ENCODE assay signal across 9 mouse cellular contexts in genomic region chr9:65844421-65845165, GRCm38 (mm10). TPM values are rescaled to one million over a fixed set of nuclear protein-coding genes. Genes with fewer than 3 reads are reported as not detected.
DNase-seq lines count a peak whose midpoint lies in the region; ATAC-seq and TF ChIP-seq lines count a peak whose summit lies in the region.
"Had no signal": no experiment of that assay in that cellular context is flagged by ENCODE, and none has a peak within 500 bp of the region (broad histone marks: within the 10 kb centered on the region; RNA-seq: fewer than 3 reads in every experiment).

No protein-coding gene starts in this region.

- peak; percentile 27; the same call in 1 of the 2 replicates for ATAC-seq in liver, postnatal 0 days

- TF ChIP-seq POLR2A in small intestine, adult 2 months (IDR thresholded peaks at IDR 0.05; ENCODE audit: low read depth, low read length) = no peak

- no peak overlapping the region for H3K9ac ChIP-seq in liver, postnatal 0 days (replicated peaks)

- TF ChIP-seq EP300 in liver, postnatal 0 days (IDR thresholded peaks at IDR 0.05; ENCODE audit: low read depth) = no peak

- 53% methylated on average over 7 of the region's 7 CpGs for WGBS in liver, postnatal 0 days (ENCODE audit: insufficient replicate concordance)
- WGBS in small intestine, adult 2 months = 28% methylated on average over 7 of the region's 7 CpGs

- peaks cover 12% of the 10 kb centered on the region for H3K4me1 ChIP-seq in liver, postnatal 0 days (ENCODE audit: insufficient read depth)
- peaks cover 5% of the 10 kb centered on the region; the same call in 1 of the 2 replicates for H3K4me1 ChIP-seq in small intestine, adult 2 months (ENCODE audit: control insufficient read depth, insufficient read depth, insufficient read length, low read length)

- peak; percentile 23 for DNase-seq in gastrocnemius, postnatal 10 days
- DNase-seq in gastrocnemius, adult 8-10 months (ENCODE audit: low spot score in 2 of 2) = no peak
- peak; percentile 28 for DNase-seq in right cerebral cortex, postnatal 4 days
- DNase-seq in right cerebral cortex, adult 18-20 months = no peak
- peak; percentile 67 for DNase-seq in liver, postnatal 0 days
- DNase-seq in c-Kit-positive CD71-positive TER-119-positive erythroid progenitor cells, embryonic 14.5 days (ENCODE audit: low spot score) = no peak
- no peak for DNase-seq in urinary bladder, postnatal 10 days (ENCODE audit: low spot score)

- 0 out of 2 replicates have a peak, but pooled peaks cover 12% of the 10 kb centered on the region for H3K36me3 ChIP-seq in liver, postnatal 0 days (replicated peaks; ENCODE audit: insufficient read depth, low read length)
- peaks cover 20% of the 10 kb centered on the region for H3K36me3 ChIP-seq in small intestine, adult 2 months (ENCODE audit: control insufficient read depth, insufficient read depth, low read length)

- no peaks in the 10 kb centered on the region for H3K9me3 ChIP-seq in liver, postnatal 0 days (ENCODE audit: low read length)

- no peak for TF ChIP-seq CTCF in liver, postnatal 0 days (IDR thresholded peaks at IDR 0.05; ENCODE audit: low read depth)
- TF ChIP-seq CTCF in small intestine, adult 2 months (IDR thresholded peaks at IDR 0.05; ENCODE audit: extremely low read depth, insufficient read length, insufficient replicate concordance, low read depth, low read length) = no peak

- peak overlapping the region; percentile 69 for H3K27ac ChIP-seq in liver, postnatal 0 days (ENCODE audit: low read depth)
- H3K27ac ChIP-seq in small intestine, adult 2 months (ENCODE audit: insufficient read depth, low read depth, low read length) = peak overlapping the region; percentile 3; the same call in 1 of the 2 replicates

- no peak overlapping the region for H3K4me3 ChIP-seq in liver, postnatal 0 days (ENCODE audit: low read depth, low read length)
- H3K4me3 ChIP-seq in small intestine, adult 2 months (ENCODE audit: low read depth, low read length) = no peak overlapping the region

- no peak overlapping the region for H3K4me2 ChIP-seq in liver, postnatal 0 days (ENCODE audit: low read depth, low read length)

- no peaks in the 10 kb centered on the region for H3K27me3 ChIP-seq in liver, postnatal 0 days (ENCODE audit: insufficient read depth, low read length)
- H3K27me3 ChIP-seq in small intestine, adult 2 months (ENCODE audit: control insufficient read depth, insufficient read depth, low read length) = no peaks in the 10 kb centered on the region
- H3K27me3 ChIP-seq: CH12.LX had no signal

RNA-seq across cellular contexts. Expression of gene Zfp609, which starts 17.2 kb away (rescaled TPM):
- total RNA-seq in gastrocnemius, postnatal 10 days (2021) = 10 to 100 TPM; 23.0 to 28.2 TPM
- total RNA-seq in gastrocnemius, adult 8-10 months (2022) = 10 to 100 TPM; 15.8 to 18.8 (median 17.6) TPM
- 2.0 and 2.8 TPM in 2 replicates for polyA plus RNA-seq in liver, postnatal 0 days (2015; fragmentation: Nextera tagmentation; extraction: Ambion mirVana)
- 3.1 and 6.1 TPM in 2 replicates for polyA plus RNA-seq in small intestine, adult 2 months (2012; rRNA removed)

RNA-seq across cellular contexts. Expression of gene Pclaf, which starts 45.4 kb away (rescaled TPM):
- total RNA-seq in gastrocnemius, postnatal 10 days (2021) = 10 to 100 TPM in 1 of 2 experiments, 1 to 10 TPM in 1; 9.2 to 10.9 TPM
- not detected for total RNA-seq in gastrocnemius, adult 8-10 months (2022)
- 55.8 and 61.7 TPM in 2 replicates for polyA plus RNA-seq in liver, postnatal 0 days (2015; fragmentation: Nextera tagmentation; extraction: Ambion mirVana)
- 1.2 and 1.9 TPM in 2 replicates for polyA plus RNA-seq in small intestine, adult 2 months (2012; rRNA removed)

Comparison
In these comparisons a context has a peak if more than half of its experiments do, and no peak if none do; other contexts are left out.
1. DNase-seq: peak in gastrocnemius, postnatal 10 days (single experiment), right cerebral cortex, postnatal 4 days (single experiment) and liver, postnatal 0 days (single experiment); none in gastrocnemius, adult 8-10 months (0 of 2), right cerebral cortex, adult 18-20 months (single experiment), c-Kit-positive CD71-positive TER-119-positive erythroid progenitor cells, embryonic 14.5 days (single experiment) and urinary bladder, postnatal 10 days (single experiment).
2. RNA of gene Pclaf, which starts 45.4 kb away (total RNA-seq): 9.2 to 10.9 TPM in gastrocnemius, postnatal 10 days; not detected in gastrocnemius, adult 8-10 months; every median in the first group is over 4 times any median in the second.